Mouse (Mus musculus) G1E (cell line): ENCODE results near the gene Rap1b. TPM values are rescaled to one million over a fixed set of nuclear protein-coding genes. Genes with fewer than 3 reads are reported as not detected.
A peak's percentile ranks its signal among the peaks of the same experiment; 100 is the strongest.
"Not testable (repeated sequence)": the region's sequence is repeated elsewhere in the genome, so short reads cannot be mapped to it uniquely, and the experiment has no call there.

Source experiments
- ATAC-seq: 2 replicates; pipeline ENCODE4 v1.8.0; 2016; ENCODE audit warnings: mild to moderate bottlenecking; ENCODE audit not compliant: insufficient number of reproducible peaks, poor library complexity, low FRiP score, severe bottlenecking; ENCODE audit errors: extremely low read depth
- DNase-seq: peaks from one replicate; pipeline ENCODE4 v3.0.0; 2012; ENCODE audit warnings: low spot score
- H3K27me3 ChIP-seq: 2 replicates; pipeline ENCODE4 v1.6.1; 2012; ENCODE audit warnings: mild to moderate bottlenecking, low read length, inconsistent platforms; ENCODE audit not compliant: insufficient read depth
- H3K36me3 ChIP-seq: replicated peaks from 2 replicates; pipeline ENCODE3; 2012; ENCODE audit warnings: mild to moderate bottlenecking, inconsistent platforms
- H3K4me1 ChIP-seq: 2 replicates; pipeline ENCODE4 v1.6.1; 2012; ENCODE audit warnings: low read depth, low read length, inconsistent platforms, mixed read lengths; ENCODE audit not compliant: insufficient read depth
- H3K4me3 ChIP-seq: 2 replicates; pipeline ENCODE4 v1.5.1; 2012; ENCODE audit warnings: low read depth, mild to moderate bottlenecking, inconsistent platforms, low read length, moderate library complexity, mixed read lengths
- H3K9me3 ChIP-seq: replicated peaks from 2 replicates; pipeline ENCODE4 v1.6.1; 2012; ENCODE audit warnings: inconsistent platforms
- CTCF ChIP-seq: IDR thresholded peaks from 2 replicates; pipeline ENCODE4 v1.5.1; 2012; ENCODE audit warnings: low read depth, low read length, inconsistent platforms, mixed read lengths
- GATA1 ChIP-seq: IDR thresholded peaks from 2 replicates; pipeline ENCODE4 v1.6.1; 2012; ENCODE audit warnings: borderline replicate concordance, low read length, inconsistent platforms, mixed read lengths
- GATA2 ChIP-seq: IDR thresholded peaks from 2 replicates; pipeline ENCODE4 v1.6.1; 2012; ENCODE audit warnings: low read depth, low read length, inconsistent platforms, borderline replicate concordance
- POLR2AphosphoS5 ChIP-seq: IDR thresholded peaks from 2 replicates; pipeline ENCODE4 v1.6.1; 2012; ENCODE audit warnings: low read depth, low read length, inconsistent platforms; ENCODE audit not compliant: insufficient replicate concordance
- TAL1 ChIP-seq: conservative IDR thresholded peaks from 2 replicates; pipeline ENCODE4 v1.6.1; 2012; ENCODE audit warnings: low read depth, low read length, inconsistent platforms, mixed read lengths
- polyA plus RNA-seq: library from polyadenylated mRNA; stranded (reverse); fragments of >175 nt; gene quantifications from 2 replicates; pipeline ENCODE4 v1.2.3, GENCODE M21; 2012
- total RNA-seq, 2 experiments: library from RNA; stranded (forward) in 1 of 2; stranded (reverse) in 1 of 2; fragments of 200-1000 nt in 1 of 2; fragments of >200 nt in 1 of 2; fragmentation: Nextera tagmentation in 1 of 2; gene quantifications; 2 replicates each; pipeline ENCODE4 v1.2.3; 2014 to 2017

The Rap1b gene
- 112 and 121 TPM in 2 replicates for total RNA-seq (2014; fragmentation: Nextera tagmentation)
- total RNA-seq (2017): 64.2 and 73.1 TPM in 2 replicates
- 23.4 and 25.8 TPM in 2 replicates for polyA plus RNA-seq

GRCm38 (mm10) chr10:117845597-117846259 lies at the start of gene Rap1b:
Gene Rap1b, minus strand, starts transcription at chr10:117846035.
- Histone ChIP-seq H3K36me3 (peaks cover 4% of the 10 kb centered on the region), H3K27me3 (peaks cover 18% of the 10 kb centered on the region), H3K9me3 (no peaks in the 10 kb centered on the region), H3K4me3 (peak within 1 kb of the TSS; percentile 89), H3K4me1 (peaks cover 12% of the 10 kb centered on the region)
- DNase-seq (peak; percentile 89), ATAC-seq (peak; percentile 75)
- TF ChIP-seq GATA1 (no peak), GATA2 (no peak), POLR2AphosphoS5 (no peak), CTCF (no peak), TAL1 (no peak)

GRCm38 (mm10) chr10:117895186-117895585 lies 49.4 kb upstream of the Rap1b start:
- no peaks in the 10 kb centered on the region for H3K4me1 ChIP-seq
- no peaks in the 10 kb centered on the region for H3K9me3 ChIP-seq
- H3K27me3 ChIP-seq: no peaks in the 10 kb centered on the region
- no peaks in the 10 kb centered on the region for H3K36me3 ChIP-seq
- no peak overlapping the region for H3K4me3 ChIP-seq
- no peak for ATAC-seq
- DNase-seq: no peak
- TF ChIP-seq POLR2AphosphoS5 (no peak), CTCF (no peak), TAL1 (no peak), GATA2 (no peak), GATA1 (no peak)

- H3K27me3 ChIP-seq: no peaks in the 10 kb centered on the region
- no peaks in the 10 kb centered on the region for H3K9me3 ChIP-seq
- ATAC-seq (no peak), DNase-seq (no peak)
- H3K36me3 ChIP-seq: no peaks in the 10 kb centered on the region
- no peak for TF ChIP-seq CTCF
- no peak for TF ChIP-seq POLR2AphosphoS5
- TF ChIP-seq TAL1: no peak
- TF ChIP-seq GATA2: no peak
- TF ChIP-seq GATA1: no peak
- H3K4me1 ChIP-seq: no peaks in the 10 kb centered on the region
- H3K4me3 ChIP-seq: no peak overlapping the region
These were observed 48.5 kb upstream of the Rap1b start for GRCm38 (mm10) chr10:117894114-117895035.

GRCm38 (mm10) chr10:117893128-117893527 lies 47.3 kb upstream of the Rap1b start:
- not testable (repeated sequence) for DNase-seq, H3K4me3 ChIP-seq, H3K9me3 ChIP-seq, H3K4me1 ChIP-seq, H3K27me3 ChIP-seq, ATAC-seq, H3K36me3 ChIP-seq

GRCm38 (mm10) chr10:117891327-117891726 lies 45.5 kb upstream of the Rap1b start:
- TF ChIP-seq POLR2AphosphoS5 (no peak), TAL1 (no peak), CTCF (no peak), GATA1 (no peak), GATA2 (no peak)
- Histone ChIP-seq H3K4me3 (no peak overlapping the region), H3K4me1 (no peaks in the 10 kb centered on the region), H3K27me3 (no peaks in the 10 kb centered on the region; the same call in 1 of the 2 replicates), H3K36me3 (no peaks in the 10 kb centered on the region), H3K9me3 (no peaks in the 10 kb centered on the region)
- DNase-seq (no peak), ATAC-seq (no peak)

GRCm38 (mm10) chr10:117888822-117889221 lies 43.0 kb upstream of the Rap1b start:
- no peak overlapping the region for H3K4me3 ChIP-seq
- H3K9me3 ChIP-seq: no peaks in the 10 kb centered on the region
- ATAC-seq (no peak), DNase-seq (no peak)
- H3K36me3 ChIP-seq: no peaks in the 10 kb centered on the region
- H3K4me1 ChIP-seq: no peaks in the 10 kb centered on the region
- no peaks in the 10 kb centered on the region; the same call in 1 of the 2 replicates for H3K27me3 ChIP-seq
- TF ChIP-seq TAL1: no peak
- no peak for TF ChIP-seq GATA2
- TF ChIP-seq POLR2AphosphoS5: no peak
- TF ChIP-seq GATA1: no peak
